Mouse (Mus musculus): ENCODE results near the gene Nr2c1. TPM values are rescaled to one million over a fixed set of nuclear protein-coding genes. Genes with fewer than 3 reads are reported as not detected.

Nr2c1 gene
- polyA plus RNA-seq, 1 experiment from 2014 or later: 8.2 TPM

DNA sequence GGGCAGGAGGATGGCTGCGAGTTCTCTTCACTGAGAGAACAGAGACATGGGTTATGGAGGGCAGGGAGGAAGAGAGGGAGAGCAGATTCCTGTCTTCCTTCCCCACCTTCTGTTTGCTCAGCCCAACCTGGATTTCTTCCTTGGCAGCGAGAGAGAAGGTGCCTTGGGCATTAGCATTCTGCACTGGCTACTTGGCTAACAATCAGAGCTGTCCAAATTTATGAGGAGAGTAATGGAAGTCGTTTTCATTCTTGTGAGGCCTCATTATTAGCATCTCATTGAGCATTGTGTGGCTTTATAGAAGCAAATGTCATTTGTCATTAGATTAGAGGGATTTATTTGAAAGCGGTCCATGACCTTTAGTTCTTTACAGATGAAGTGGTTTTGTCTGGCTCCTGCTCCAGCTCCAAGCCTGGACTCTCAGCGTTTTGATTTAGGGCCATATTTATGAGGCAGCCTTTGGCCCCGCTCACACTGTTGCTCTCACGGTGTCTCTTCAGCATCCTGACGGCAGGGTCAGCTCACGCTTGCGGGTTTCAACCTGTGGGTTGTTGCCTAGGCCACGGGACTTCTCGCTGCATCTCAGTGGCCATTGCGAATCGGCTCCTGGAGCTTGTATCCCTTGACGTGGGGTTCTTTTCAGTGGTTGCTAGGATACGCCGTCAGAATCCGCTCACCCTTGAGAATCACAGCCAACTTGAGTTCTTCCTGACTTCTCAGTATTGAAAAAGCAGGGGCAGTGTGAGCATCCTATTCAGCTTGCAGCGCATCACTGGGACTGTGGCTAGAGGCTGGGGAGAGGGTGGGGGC, 82.6 kb downstream of the Nr2c1 start:
- ATAC-seq (ENCODE audit: low FRiP score): peak; percentile 93
- peak overlapping the region; percentile 43 for H3K4me2 ChIP-seq
- WGBS: 11% methylated on average over 19 of the region's 19 CpGs
- no peaks in the 10 kb centered on the region for H3K36me3 ChIP-seq
- H3K9ac ChIP-seq: no peak overlapping the region
- peak overlapping the region; percentile 80 for H3K27ac ChIP-seq
- H3K4me3 ChIP-seq: no peak overlapping the region
- peaks cover 31% of the 10 kb centered on the region for H3K4me1 ChIP-seq (replicated peaks)
- no peaks in the 10 kb centered on the region for H3K27me3 ChIP-seq
- H3K9me3 ChIP-seq: no peaks in the 10 kb centered on the region

DNA sequence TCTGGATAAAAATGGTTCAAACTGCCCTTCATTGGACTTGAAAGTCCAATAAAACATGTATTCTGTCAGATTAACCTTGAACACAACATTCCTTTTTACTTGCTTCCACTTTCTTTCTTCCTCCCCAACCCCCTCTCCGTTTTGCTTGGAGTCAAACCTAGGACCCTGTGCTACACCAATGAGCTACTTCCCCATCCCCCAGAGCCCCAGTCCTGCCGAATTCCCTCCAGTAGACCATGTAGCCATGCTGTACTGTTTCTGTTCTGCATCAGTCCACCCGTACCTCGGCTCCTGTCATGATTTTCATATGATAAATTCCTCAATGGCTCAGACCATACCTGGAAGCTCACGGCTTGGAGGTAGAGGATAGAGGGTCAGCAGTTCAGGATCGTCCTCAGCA, 83.2 kb downstream of the Nr2c1 start:
- no peaks in the 10 kb centered on the region for H3K27me3 ChIP-seq
- H3K4me1 ChIP-seq (replicated peaks): peaks cover 31% of the 10 kb centered on the region
- peak overlapping the region; percentile 80 for H3K27ac ChIP-seq
- no peak overlapping the region for H3K4me3 ChIP-seq
- H3K4me2 ChIP-seq: peak overlapping the region; percentile 43
- H3K9me3 ChIP-seq: no peaks in the 10 kb centered on the region
- no peak overlapping the region for H3K9ac ChIP-seq
- no peaks in the 10 kb centered on the region for H3K36me3 ChIP-seq
- 0 out of 2 replicates have a peak, but pooled peaks have one; percentile 59 for ATAC-seq (ENCODE audit: low FRiP score)
- 34% methylated on average over 6 of the region's 6 CpGs for WGBS

DNA sequence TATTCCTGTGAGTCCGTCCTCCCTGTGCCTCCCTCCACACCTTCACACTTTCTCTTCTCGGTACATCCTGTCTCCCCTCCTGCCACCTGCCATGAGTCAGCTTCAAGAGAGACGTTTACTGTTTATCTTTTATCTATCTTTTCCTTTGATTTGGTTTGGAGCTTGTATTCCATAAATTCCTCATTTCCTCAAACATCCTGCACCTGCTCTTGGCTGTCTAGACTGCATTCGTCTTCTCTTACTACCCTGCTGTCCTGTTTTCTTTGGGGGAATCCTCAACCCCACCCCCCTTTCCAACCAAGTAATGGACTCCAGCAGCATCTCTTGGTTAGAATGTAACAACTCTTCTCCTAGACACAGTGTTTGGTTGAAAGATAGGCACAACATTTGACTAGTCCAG, 87.4 kb downstream of the Nr2c1 start:
- H3K4me3 ChIP-seq: no peak overlapping the region
- H3K27me3 ChIP-seq: no peaks in the 10 kb centered on the region
- H3K4me1 ChIP-seq (replicated peaks): peaks cover 26% of the 10 kb centered on the region
- no peak overlapping the region for H3K9ac ChIP-seq
- no peak for ATAC-seq (ENCODE audit: low FRiP score)
- 56% methylated on average over 4 of the region's 4 CpGs for WGBS
- H3K4me2 ChIP-seq: no peak overlapping the region
- no peaks in the 10 kb centered on the region; the same call in 1 of the 2 replicates for H3K9me3 ChIP-seq
- no peaks in the 10 kb centered on the region for H3K36me3 ChIP-seq
- H3K27ac ChIP-seq: no peak overlapping the region

DNA sequence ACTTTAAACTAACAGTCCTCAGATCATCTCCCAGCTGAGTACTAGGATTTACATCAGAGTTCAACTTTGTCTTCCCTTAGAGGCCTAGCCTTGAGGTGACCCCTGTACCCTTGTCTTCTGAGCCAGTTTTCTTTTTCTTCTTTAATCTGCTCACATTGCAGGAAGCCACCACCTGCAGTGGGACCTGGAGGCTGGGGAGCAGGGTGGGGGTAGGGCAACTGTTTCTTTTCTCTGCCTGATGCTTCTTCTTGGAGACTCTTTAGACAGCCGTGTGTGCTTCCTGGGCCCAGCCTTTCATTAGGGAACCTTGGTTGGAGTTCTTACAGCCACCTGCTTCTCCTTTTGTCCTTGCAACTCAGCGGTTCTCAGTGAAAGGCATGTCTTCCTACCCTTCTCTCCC, 93.5 kb downstream of the Nr2c1 start:
- no peak overlapping the region for H3K27ac ChIP-seq
- no peak overlapping the region for H3K4me2 ChIP-seq

More for the DNA sequence above, 93.5 kb downstream of the Nr2c1 start:
- ATAC-seq (ENCODE audit: low FRiP score): no peak
- H3K4me3 ChIP-seq: no peak overlapping the region
- H3K27me3 ChIP-seq: no peaks in the 10 kb centered on the region
- H3K9me3 ChIP-seq: no peaks in the 10 kb centered on the region; the same call in 1 of the 2 replicates
- 55% methylated on average over 2 of the region's 2 CpGs for WGBS
- no peaks in the 10 kb centered on the region for H3K36me3 ChIP-seq
- no peaks in the 10 kb centered on the region for H3K4me1 ChIP-seq (replicated peaks)
- no peak overlapping the region for H3K9ac ChIP-seq

Other genes with a start within 250 kb of the Nr2c1 start
- gene Vezt, start 112.2 kb upstream of the Nr2c1 start, polyA plus RNA-seq (2015; fragmentation: Nextera tagmentation; extraction: Ambion mirVana): 65.4 and 66.1 TPM in 2 replicates
- gene Fgd6, start 112.0 kb upstream of the Nr2c1 start, polyA plus RNA-seq (2015; fragmentation: Nextera tagmentation; extraction: Ambion mirVana): 3.0 TPM in 2 replicates
- gene Ndufa12, start 50.7 kb downstream of the Nr2c1 start, polyA plus RNA-seq (2015; fragmentation: Nextera tagmentation; extraction: Ambion mirVana): 339 and 361 TPM in 2 replicates
- gene Gm4792, start 150.7 kb downstream of the Nr2c1 start, polyA plus RNA-seq (2015; fragmentation: Nextera tagmentation; extraction: Ambion mirVana): 0.35 and 0.45 TPM in 2 replicates
- 7.5 and 8.3 TPM in 2 replicates for gene Tmcc3, start 163.9 kb downstream of the Nr2c1 start, polyA plus RNA-seq (2015; fragmentation: Nextera tagmentation; extraction: Ambion mirVana)

All from hindbrain, embryonic 13.5 days (tissue).